Mouse (Mus musculus) frontal cortex, postnatal 25 days (tissue): ENCODE results near the gene Ccdc141.

Experiments
- DNase-seq, 2 experiments: peaks; one replicate each; pipeline ENCODE4 v3.0.0; 2022; ENCODE audit warnings: low spot score in 2 of 2

Ccdc141 gene

DNA sequence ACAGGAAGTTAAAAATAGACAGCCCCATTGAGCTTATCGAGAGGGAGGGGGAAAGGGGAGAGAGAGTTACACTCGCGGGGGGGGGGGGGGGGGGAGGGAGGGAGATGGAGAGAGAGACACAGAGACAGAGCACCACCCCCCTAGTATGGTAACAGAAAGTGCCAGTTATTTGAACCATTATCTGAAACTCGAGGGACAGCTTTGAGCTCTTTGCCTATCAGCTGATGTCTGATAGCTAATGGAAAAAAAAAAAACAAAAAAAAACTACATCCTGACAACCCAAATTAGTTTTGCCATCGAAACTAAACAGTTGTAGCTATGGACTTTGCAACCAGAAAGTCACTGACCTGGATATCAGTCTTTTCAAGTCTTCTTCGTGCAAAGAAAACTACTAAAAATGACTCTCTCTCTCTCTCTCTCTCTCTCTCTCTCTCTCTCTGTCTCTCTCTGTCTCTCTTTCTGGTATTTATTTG lies at the start of gene Ccdc141:
Gene Ccdc141 (minus strand): TSS at position 4 of the 473 bp plus-strand sequence.
- no peak for DNase-seq

DNA sequence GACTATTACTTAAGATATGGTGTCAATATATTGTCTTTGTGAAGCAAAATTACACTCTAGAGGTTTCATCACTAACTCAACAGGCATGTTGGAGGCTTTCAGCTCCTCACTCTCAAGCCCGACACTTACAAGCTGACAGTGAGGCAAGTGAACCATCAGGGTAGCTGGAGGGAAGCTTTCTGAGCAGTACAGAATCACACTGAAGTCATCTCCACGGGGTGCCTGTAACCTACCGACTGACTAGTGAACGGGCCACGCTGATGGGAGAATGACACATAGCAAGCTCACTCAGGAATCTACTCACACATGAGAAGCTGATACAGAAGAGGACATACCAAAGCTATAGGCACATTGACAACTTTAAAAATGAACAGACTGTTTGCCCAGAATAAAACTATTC lies 42.4 kb upstream of the Ccdc141 start:
- no peak for DNase-seq

DNA sequence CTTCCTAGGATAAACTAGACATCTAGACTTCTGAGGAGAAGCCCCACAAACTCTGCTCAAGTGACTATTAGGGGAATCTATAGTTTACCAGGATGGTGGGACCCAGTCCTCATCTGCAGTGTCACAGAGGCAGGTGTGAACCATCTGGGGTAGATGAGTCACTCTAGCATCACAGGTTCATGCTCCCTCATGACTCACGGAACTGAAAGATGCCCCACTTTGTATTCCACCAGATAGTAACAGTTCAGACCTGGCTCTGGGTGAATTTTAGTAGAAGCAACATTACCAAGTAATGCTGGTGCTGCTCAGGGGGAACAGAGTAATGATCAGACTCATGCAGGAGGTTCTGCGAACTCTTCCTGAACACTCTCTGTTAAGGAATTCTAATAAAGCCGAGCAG lies 36.5 kb upstream of the Ccdc141 start:
- DNase-seq: no peak

DNA sequence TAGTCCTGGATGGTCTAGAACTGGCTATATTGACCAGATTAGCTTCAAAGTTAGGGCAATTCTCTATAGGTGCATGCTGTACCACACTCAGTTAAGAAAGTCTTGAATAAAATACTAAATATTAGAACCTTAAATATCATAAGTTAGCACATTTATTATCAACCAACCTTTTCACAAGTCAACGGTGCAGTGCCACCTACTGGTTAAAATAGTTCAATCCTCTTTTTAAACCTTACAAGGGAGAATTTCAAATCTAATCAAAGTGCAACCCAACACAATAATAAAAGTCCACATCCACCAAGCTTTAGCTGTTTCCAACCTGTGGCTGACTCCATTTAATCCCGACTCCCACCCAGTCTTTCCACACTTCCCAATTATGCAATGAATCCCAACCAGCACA lies 33.5 kb upstream of the Ccdc141 start:
- no peak for DNase-seq

GRCm38 (mm10) chr2:77201900-77202299 lies 31.5 kb upstream of the Ccdc141 start:
- DNase-seq: no peak

- no peak for DNase-seq
Observed at GRCm38 (mm10) chr2:77200958-77201614, 30.6 kb upstream of the Ccdc141 start.

DNA sequence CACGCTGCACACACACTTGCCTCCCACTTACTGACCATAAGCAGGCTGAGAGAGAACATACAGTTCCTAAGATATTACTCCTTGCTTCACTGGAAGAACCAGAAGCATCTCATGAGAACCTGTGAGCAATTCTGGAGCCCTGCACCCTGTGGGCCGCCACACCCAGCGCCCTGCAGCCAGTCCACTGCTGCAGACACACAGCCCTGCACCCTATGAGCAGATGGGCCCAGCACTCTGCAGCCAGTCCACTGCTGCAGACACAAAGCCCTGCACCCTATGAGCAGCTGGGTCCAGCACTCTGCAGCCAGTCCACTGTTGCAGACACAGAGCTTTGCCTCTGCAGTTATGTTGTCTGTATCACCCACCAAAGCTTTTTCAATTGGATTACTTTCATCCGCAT lies 29.9 kb upstream of the Ccdc141 start:
- DNase-seq: no peak

DNA sequence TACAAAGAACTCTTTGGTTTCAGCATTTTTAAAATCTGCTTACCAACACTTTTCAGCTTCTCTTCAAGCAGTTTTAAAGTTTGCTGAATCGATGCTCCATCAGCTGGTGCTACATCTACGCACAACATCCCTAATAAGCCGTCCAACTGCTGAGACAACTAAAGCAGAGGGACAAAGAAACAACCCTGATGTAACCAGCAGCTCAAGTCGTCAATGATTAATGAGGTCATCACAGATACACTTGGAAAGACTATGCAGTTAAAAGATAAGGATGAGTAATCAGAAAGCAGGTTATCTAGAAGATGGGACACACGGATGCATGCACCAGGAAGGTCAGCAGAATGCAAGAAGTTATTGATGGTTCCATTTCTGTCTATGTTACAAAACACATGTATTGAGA lies 27.8 kb upstream of the Ccdc141 start:
- no peak for DNase-seq

- no peak for DNase-seq
Observed at GRCm38 (mm10) chr2:77196819-77197218, 26.4 kb upstream of the Ccdc141 start.

GRCm38 (mm10) chr2:77195056-77195455 lies 24.6 kb upstream of the Ccdc141 start:
- no peak for DNase-seq

DNA sequence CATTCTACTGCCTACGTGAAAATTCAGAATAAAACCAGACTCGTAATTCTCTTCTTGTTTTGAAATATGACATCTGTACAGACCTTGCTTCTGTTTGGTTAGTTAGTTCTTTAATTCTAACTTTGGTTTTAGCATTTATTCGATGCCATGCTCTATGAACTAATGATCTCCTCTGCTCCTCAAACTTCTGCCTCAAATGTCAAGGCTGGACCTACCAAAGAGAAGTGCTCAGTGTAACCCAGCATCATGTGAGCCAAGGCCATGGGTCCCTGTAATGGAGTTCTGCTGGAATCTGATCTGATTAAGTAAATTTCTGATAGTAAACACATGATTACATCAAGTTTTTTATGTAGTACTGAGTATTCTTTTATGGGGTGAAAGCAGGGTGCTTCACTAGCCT lies 21.4 kb upstream of the Ccdc141 start:
- DNase-seq: no peak

DNA sequence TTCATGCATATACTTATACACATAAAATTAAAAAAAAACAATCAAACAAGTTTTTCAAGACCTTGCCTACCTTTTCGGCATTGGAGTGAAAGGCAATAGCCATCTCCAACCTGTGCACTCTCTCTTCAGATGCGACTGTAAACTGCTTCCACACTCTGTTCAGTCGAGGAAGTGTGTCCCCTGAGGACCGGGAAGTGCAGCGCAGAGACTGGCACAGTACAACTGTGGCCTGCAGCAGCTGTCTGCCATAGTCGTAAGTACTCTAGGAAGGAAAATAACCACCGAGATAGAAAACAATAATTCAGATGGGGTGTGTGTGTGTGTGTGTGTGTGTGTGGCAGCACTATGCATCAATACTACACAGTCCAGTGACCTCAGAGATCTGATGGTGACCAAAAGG lies 20.5 kb upstream of the Ccdc141 start:
- no peak for DNase-seq

GRCm38 (mm10) chr2:77190301-77190700 lies 19.9 kb upstream of the Ccdc141 start:
- no peak for DNase-seq

DNA sequence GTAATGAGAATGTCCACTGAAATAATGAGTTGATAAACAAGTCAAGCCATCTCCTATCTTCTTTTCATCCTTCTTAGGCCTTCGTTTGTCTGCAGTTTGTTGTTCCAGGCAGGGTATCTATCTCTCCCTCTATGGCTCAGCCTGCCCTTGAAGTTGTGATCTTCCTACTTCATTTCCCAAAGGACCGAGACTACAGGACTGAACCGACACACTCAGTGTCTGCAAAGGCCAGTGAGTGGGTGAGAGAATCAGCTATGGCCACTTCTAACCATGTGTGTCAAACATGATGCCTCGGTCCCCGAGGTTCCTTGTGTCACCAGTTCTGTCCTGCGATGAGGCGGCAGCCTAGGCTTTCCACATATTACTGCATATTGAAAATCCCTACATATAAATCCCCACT lies 19.2 kb upstream of the Ccdc141 start:
- no peak for DNase-seq

GRCm38 (mm10) chr2:77187501-77187900 lies 17.1 kb upstream of the Ccdc141 start:
- DNase-seq: no peak

- DNase-seq: no peak
Observed at GRCm38 (mm10) chr2:77186912-77187311, 16.5 kb upstream of the Ccdc141 start.

DNA sequence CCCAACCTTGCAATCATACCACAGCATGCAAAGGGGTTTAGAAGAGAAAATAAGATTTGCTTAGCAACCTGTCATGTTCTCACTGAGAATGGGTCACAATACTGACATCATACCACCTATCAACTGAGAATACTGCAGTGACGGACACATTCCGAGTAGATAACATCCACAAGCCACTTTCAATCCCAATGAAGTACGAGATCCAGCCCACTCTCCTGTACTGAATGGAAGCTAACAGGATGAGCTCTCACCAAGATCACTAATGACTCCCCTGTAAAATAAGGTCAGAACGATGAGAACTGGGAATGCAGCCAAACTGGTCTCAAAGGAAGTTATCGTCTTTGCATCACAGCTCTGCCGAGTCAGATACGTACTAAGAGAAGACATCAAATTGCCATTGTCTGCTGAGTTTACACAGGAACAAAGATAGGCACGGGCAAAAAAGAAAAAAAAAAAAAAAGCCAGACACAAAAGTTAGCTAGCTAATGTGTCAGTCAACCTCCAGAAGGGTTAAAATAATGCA lies 13.7 kb upstream of the Ccdc141 start:
- DNase-seq: no peak

DNA sequence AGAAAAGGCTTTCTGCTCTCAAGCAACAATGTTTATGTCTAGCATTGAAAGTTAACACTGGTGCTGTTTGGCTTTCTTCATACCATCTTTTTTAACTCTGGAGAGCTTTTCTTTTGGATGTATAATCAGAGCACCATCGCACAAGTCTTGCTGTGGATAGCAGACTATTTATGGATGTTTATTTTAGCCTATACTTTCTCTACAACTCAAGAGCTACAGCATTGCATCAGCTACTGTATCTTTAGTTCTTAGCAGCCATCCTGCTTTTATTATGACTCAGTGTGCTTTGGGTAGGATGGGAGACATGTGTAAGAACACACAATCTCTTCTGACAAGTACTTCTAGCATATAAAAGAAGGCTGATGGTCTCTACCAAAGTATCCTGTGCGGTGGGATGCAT lies 13.2 kb upstream of the Ccdc141 start:
- DNase-seq: no peak

DNA sequence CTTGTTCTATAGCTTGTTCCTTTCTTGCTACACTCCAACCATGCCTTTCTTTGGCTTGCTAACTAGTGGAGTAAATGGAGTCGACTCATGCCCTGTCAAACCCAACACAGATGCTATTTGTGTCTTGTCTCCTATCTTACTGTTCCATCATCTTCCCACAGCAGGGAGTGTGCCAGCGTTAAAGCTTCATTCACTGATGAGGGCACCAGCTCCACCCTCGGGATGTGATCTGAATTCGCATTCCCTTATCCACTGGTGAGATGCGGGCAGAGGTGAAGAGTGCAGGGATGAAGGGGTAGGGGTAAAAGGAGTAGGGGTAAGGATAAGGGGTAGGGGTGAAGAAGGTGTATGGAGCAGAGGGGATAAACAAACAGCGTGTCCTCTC lies 12.6 kb upstream of the Ccdc141 start:
- no peak for DNase-seq

DNA sequence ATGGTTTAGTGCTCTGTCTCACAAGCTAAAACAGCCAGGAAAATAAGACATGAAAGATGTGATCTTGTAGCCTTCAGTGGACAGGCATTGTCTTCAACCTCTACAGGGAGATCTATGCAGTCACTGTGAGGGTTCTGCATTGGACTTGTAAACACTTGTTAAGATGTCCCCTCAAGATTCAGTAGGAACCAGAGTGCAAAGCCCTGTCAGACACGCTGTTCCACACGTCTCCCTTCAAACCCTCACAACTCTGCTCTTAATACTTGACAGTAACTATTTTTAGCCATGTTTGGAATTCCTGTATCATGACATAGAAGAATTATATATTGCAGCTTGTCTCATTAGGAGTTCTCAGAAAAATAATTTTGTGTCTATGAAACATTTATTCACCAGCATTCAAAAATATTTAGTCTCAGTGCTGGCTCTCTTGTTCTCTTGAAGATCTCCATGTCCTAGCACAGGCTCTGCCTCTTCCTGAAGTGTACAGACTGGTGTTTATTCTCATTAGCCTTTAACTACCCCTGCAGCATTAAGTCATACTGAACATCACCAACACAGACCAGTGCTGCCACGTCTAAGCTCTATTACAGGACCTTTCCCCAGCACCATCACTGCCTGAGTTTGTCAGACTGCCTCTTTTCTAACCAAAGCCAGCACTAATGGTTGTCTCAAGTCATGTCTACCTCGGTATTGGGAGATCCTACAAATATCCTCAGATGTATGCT lies 12.0 kb upstream of the Ccdc141 start:
- no peak for DNase-seq

GRCm38 (mm10) chr2:77177472-77177871 lies 7.0 kb upstream of the Ccdc141 start:
- DNase-seq: no peak

- no peak for DNase-seq
Observed at GRCm38 (mm10) chr2:77176413-77176812, 6.0 kb upstream of the Ccdc141 start.

GRCm38 (mm10) chr2:77175411-77175810 lies 5.0 kb upstream of the Ccdc141 start:
- DNase-seq: no peak
